27 mouse cellular contexts compared by ENCODE assay signal in the genomic region with DNA sequence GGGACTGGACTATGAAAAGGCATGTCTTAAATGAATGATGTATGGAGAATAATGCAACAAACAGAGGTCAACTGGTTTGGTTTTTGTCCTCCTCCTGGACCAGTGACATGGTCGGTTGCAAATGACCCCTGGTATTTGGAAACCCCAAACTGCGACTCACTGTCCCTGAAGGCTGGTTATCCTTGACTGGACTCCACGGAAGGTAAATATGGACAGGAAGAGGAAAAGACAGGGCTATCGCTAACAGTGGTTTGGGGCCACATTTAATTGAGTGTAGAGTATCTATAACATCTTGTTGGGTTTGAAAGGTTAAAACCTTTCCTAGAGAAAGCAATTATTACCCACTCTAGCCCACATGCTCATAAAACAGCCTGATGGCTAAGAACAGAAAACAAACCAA.
A peak's percentile ranks its signal among the peaks of the same experiment; 100 is the strongest.
DNase-seq lines count a peak whose midpoint lies in the region; ATAC-seq and TF ChIP-seq lines count a peak whose summit lies in the region.
"Had no signal": no experiment of that assay in that cellular context is flagged by ENCODE, and none has a peak within 500 bp of the region (broad histone marks: within the 10 kb centered on the region; RNA-seq: fewer than 3 reads in every experiment).

No protein-coding gene starts in this region.

- WGBS in kidney, embryonic 14.5 days: 33% methylated on average over 4 of the region's 4 CpGs
- 22% methylated on average over 4 of the region's 4 CpGs for WGBS in kidney, embryonic 16.5 days
- WGBS in kidney, adult 2 months: 51% methylated on average over 4 of the region's 4 CpGs

- no peak for TF ChIP-seq POLR2A in kidney, adult 2 months (IDR thresholded peaks at IDR 0.05; ENCODE audit: low read depth, low read length)

- no peak overlapping the region for H3K27ac ChIP-seq in kidney, embryonic 14.5 days (ENCODE audit: low read depth, low read length)
- no peak overlapping the region for H3K27ac ChIP-seq in kidney, embryonic 16.5 days (ENCODE audit: low read length)
- H3K27ac ChIP-seq in kidney, adult 2 months (ENCODE audit: insufficient read depth, low read depth, low read length): no peak overlapping the region
- H3K27ac ChIP-seq: embryonic facial prominence, embryonic 13.5 days; embryonic facial prominence, embryonic 15.5 days; forebrain, embryonic 10.5 days; forebrain, embryonic 12.5 days had no signal

- H3K27me3 ChIP-seq in kidney, embryonic 14.5 days (ENCODE audit: control insufficient read depth, insufficient read depth, low read length): no peaks in the 10 kb centered on the region
- no peaks in the 10 kb centered on the region for H3K27me3 ChIP-seq in kidney, embryonic 16.5 days (ENCODE audit: insufficient read depth, low read length)
- H3K27me3 ChIP-seq in kidney, adult 2 months (replicated peaks; ENCODE audit: control insufficient read depth, insufficient read depth, low read length): no peaks in the 10 kb centered on the region
- H3K27me3 ChIP-seq: CH12.LX; embryonic facial prominence, embryonic 13.5 days; embryonic facial prominence, embryonic 15.5 days; forebrain, embryonic 12.5 days; Patski had no signal

- DNase-seq in kidney, adult 8-10 months: no peak
- DNase-seq in kidney, adult 2 months: no peak
- no peak for DNase-seq in lung, postnatal 10 days
- DNase-seq: adrenal gland, adult 2 months; adrenal gland, postnatal 10 days; adrenal gland, postnatal 25 days; cerebellum, adult 11 months; cerebellum, adult 18-20 months; cerebellum, adult 8-10 months; cerebellum, adult 9-11 months; cerebellum, postnatal 14 days; cerebellum, postnatal 36 days; embryo, embryonic 11 days had no signal

- no peak overlapping the region for H3K9ac ChIP-seq in kidney, embryonic 14.5 days (ENCODE audit: low read depth, low read length)
- H3K9ac ChIP-seq in kidney, embryonic 16.5 days (replicated peaks; ENCODE audit: low read length): no peak overlapping the region
- H3K9ac ChIP-seq: embryonic facial prominence, embryonic 13.5 days; embryonic facial prominence, embryonic 15.5 days; forebrain, embryonic 12.5 days had no signal

- H3K4me1 ChIP-seq in kidney, embryonic 14.5 days (ENCODE audit: control insufficient read depth, insufficient read depth, low read length): no peaks in the 10 kb centered on the region
- H3K4me1 ChIP-seq in kidney, embryonic 16.5 days (ENCODE audit: insufficient read depth, low read length): 0 out of 2 replicates have a peak, but pooled peaks cover 6% of the 10 kb centered on the region
- H3K4me1 ChIP-seq in kidney, adult 2 months (ENCODE audit: control insufficient read depth, insufficient read depth, low read length): no peaks in the 10 kb centered on the region
- H3K4me1 ChIP-seq: embryonic facial prominence, embryonic 15.5 days; forebrain, embryonic 10.5 days; forebrain, embryonic 12.5 days had no signal

- no peak overlapping the region for H3K4me3 ChIP-seq in kidney, embryonic 14.5 days (ENCODE audit: low read length)
- H3K4me3 ChIP-seq in kidney, embryonic 16.5 days (ENCODE audit: low read length): no peak overlapping the region
- H3K4me3 ChIP-seq in kidney, adult 2 months (ENCODE audit: insufficient read depth, low read depth, low read length): no peak overlapping the region
- H3K4me3 ChIP-seq: embryonic facial prominence, embryonic 13.5 days; embryonic facial prominence, embryonic 15.5 days; erythroblast, embryonic 14.5 days; forebrain, embryonic 10.5 days; forebrain, embryonic 12.5 days had no signal

- H3K4me2 ChIP-seq in kidney, embryonic 14.5 days (replicated peaks; ENCODE audit: low read depth, low read length): no peak overlapping the region
- no peak overlapping the region for H3K4me2 ChIP-seq in kidney, embryonic 16.5 days (replicated peaks; ENCODE audit: low read depth, low read length)
- H3K4me2 ChIP-seq: embryonic facial prominence, embryonic 13.5 days; embryonic facial prominence, embryonic 15.5 days; forebrain, embryonic 12.5 days had no signal

- TF ChIP-seq CTCF in kidney, adult 2 months (conservative IDR thresholded peaks at IDR 0.05; ENCODE audit: insufficient read depth, insufficient read length, low read depth, low read length): no peak

- peak; percentile 76; the same call in 1 of the 2 replicates for ATAC-seq in kidney, embryonic 14.5 days (ENCODE audit: low FRiP score, low TSS enrichment)
- ATAC-seq in kidney, embryonic 16.5 days (ENCODE audit: low FRiP score, low TSS enrichment): 0 out of 2 replicates have a peak, but pooled peaks have one; percentile 49
- ATAC-seq: activated CD4-positive, CD25-positive, alpha-beta regulatory T cell, adult 4 months; CD4-positive, CD25-positive, alpha-beta regulatory T cell, adult 4 months; forebrain, embryonic 14.5 days; forebrain, embryonic 16.5 days; Patski had no signal

- no peaks in the 10 kb centered on the region for H3K9me3 ChIP-seq in kidney, embryonic 14.5 days (ENCODE audit: control insufficient read depth, low read length)
- no peaks in the 10 kb centered on the region for H3K9me3 ChIP-seq in kidney, embryonic 16.5 days (ENCODE audit: low read length)
- H3K9me3 ChIP-seq: embryonic facial prominence, embryonic 13.5 days; embryonic facial prominence, embryonic 15.5 days; forebrain, embryonic 10.5 days; forebrain, embryonic 12.5 days; G1E had no signal

- H3K36me3 ChIP-seq in kidney, embryonic 14.5 days (ENCODE audit: control insufficient read depth, insufficient read depth, low read length): no peaks in the 10 kb centered on the region
- no peaks in the 10 kb centered on the region for H3K36me3 ChIP-seq in kidney, embryonic 16.5 days (ENCODE audit: insufficient read depth, low read length)
- no peaks in the 10 kb centered on the region for H3K36me3 ChIP-seq in kidney, adult 2 months (ENCODE audit: control insufficient read depth, insufficient read depth, low read length)
- H3K36me3 ChIP-seq: embryonic facial prominence, embryonic 13.5 days; embryonic facial prominence, embryonic 15.5 days; forebrain, embryonic 10.5 days; forebrain, embryonic 12.5 days had no signal
